Mouse (Mus musculus) CD4-positive, CD25-positive, alpha-beta regulatory T cell, adult 4 months (primary cell): ENCODE data around the gene Cldn14. TPM values are rescaled to one million over a fixed set of nuclear protein-coding genes. Genes with fewer than 3 reads are reported as not detected.
"Not testable (repeated sequence)": the region's sequence is repeated elsewhere in the genome, so short reads cannot be mapped to it uniquely, and the experiment has no call there.

Experiments
- ATAC-seq: one replicate; pipeline ENCODE4 v1.8.0; 2017
- polyA plus RNA-seq, 2 experiments: library from polyadenylated mRNA; unstranded; fragments of 100-300 nt; shearing (Covaris generic); gene quantifications; one replicate each; pipeline ENCODE4 v1.2.1; 2017

Gene Cldn14
- polyA plus RNA-seq, 2 experiments from 2014 or later: not detected

DNA sequence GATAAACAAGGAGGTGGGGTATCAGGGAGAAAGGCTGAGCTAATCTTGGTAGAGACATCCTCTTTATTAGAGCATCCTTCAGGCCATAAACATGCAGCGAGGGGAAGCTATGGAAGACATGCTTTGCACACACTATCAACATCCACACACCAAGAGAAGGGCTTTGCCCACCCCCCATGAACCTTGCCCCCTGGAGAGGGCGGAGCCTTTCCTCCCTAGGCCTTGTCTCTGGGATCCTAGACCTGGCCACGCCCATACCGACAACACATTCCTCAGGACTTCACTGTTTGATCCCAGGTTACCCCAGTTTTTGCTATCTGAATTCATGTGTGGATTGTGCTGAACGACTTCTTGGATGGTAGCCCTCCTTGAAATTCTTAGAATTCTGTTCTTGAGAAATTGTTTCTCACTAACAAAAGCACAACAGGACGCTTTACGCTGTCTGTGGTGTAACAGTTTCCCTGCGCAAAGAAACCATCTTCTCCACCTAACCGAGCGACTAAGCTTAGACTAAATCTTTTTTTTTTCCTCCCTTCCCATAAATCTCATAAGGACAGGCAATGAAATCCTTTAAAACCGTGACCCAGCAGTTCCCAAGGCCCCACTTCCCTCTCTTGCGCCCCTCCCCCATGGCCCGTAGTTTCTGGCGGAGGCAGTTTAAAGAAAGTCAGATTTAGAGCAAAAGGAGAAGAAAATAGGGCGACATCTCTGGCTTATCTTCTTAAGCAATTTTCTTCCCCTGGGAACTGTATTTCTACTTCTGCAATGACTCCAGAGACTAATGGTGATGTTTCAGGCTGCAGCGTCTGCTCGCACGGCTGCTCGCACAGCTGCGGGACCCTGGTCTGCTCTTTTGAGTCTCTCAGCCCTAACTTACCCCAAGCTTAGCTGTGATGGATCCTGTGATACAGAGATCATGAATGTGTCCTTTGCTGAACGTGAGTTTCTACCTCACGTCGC, 1.7 kb downstream of the Cldn14 start:
- ATAC-seq: no peak

DNA sequence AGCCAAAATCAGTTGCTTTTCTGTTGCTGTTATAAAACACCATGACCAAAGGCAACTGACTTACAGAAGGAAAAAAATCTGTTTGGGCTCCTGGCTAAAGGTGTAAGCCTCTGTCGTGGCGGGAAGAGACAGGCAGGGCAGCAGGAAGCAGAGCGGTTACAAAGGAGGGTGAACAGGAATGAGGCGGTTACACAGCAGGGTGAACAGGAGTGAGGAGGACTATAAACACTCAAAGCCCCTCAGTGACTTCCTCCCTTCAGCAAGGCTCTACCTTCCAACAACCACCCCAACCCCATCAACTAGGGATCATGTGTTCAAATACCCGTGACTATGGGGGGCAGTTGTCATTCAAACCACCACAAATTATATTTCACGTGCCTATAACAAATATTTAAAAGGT, 5.2 kb downstream of the Cldn14 start:
- no peak for ATAC-seq

DNA sequence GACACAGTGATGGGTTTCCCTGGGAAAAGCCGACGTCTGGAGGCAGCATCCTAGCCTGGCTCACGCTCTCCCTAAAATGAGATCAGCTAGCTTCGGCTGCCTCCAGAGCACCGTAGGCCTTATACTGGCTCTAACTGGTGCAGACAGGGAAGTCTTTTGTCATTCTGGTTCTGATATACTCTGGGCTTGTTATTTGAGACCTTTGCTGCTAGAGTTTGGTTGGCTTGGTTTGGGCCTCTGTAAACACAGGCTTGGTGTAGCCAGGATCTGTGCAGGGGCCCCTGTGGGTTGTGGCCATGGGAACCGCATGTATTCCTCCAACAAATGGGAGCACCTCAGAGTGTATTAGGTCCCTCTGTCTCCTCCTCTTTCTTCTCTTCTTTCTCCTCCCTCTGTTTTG, 7.3 kb downstream of the Cldn14 start:
- no peak for ATAC-seq

DNA sequence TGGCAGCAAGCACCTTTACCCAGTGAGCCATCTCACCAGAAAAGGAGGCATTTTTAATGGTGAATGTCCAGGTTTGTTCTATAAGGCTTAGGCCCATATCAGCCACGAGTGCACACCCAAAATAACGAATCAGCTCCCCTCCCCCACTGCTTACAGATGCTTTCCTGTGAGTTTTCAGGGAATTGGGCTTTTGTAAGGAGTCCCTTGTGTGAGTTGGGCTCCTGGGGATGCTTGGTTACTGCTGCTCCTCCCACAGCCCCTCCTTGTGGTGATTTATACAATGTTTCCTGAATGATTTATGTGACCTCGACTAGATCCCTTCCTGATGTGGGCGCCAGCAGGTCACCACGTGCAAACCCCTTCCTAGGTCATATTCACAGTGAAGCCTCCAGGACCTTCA, 9.7 kb downstream of the Cldn14 start:
- no peak for ATAC-seq

DNA sequence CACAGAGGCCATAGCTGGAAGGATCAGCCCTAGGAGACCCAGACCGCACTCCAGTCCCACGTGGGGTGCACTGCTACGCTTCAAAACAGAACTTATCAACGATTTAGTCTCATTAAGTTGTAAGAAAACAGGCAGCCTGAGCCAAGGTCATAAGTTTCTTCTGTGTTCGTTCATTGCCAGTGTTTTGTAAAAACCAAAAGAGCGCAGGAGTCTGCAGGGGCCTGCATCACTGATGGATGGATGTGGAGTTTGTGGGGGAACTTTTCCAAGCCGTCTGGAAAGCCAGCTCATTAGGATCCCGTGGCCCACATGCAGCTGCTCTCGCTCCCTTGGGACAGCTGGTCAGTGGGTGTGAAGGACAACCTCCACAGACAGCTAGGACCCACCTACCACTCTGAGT, 25.1 kb downstream of the Cldn14 start:
- ATAC-seq: no peak

DNA sequence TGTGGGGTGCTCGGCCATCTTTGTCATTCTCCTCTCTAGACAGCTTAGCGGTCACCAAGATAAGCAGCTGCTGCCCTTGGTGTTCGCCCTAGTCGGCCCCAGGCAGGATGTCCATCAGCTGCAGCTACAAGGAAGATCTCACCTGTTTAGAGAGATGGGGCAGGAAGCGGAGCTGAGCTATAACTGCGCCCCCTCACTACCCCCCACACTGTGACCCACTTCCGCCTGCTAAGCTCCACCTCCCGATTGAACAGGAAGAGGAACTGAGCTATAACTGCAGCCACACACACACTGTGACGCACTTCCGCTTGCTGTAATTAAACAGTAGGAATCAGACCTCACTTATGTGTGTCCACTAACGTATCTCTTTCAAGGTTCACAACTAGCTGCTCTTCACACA, 26.3 kb downstream of the Cldn14 start:
- ATAC-seq: no peak

DNA sequence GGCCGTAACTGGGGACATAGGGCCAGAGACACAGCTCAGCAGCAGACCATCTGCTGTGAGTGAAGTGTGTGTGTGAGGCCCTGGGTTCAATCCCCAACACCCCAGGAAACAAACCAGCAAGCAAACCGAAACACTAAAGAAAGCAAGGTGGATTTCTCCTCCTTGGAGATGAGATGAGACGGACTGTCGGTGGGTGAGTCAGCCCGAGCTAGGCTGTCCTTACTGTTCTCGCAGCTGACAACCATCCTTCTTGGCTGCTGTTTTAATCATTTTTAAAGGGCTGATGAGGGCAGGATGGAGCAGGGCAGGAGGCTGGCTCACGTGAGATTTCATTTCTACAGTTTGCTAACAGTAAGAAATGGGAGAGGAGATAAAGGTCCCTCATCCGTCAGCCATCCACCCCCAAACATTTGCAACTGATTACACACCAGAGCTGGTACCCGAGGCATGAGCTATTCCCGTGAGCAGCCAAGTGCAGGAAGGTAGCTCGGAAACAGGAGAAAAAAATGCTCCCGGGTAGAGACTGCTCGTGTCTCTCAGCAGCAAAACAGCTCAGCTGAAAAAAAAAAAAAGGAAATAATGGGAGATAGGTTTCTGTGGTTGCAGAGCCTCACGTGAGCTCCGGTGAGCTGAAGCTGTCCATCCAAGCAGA, 27.3 kb downstream of the Cldn14 start:
- ATAC-seq: no peak

DNA sequence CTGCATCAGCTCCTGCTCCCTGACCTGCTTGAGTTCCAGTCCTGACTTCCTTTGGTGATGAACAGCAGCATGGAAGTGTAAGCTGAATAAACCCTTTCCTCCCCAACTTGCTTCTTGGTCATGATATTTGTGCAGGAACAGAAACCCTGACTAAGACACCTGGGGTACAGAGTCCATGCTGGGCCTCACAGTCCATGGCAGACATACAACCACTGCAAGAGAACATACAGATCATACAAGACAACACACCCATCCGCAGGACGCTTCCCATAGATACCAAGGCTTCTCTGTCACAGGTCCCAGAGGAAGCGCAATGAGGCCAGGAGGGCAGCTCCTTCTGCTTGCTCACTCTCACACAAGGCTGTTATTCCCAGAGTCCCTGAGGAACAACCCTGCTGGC, 28.3 kb downstream of the Cldn14 start:
- not testable (repeated sequence) for ATAC-seq

DNA sequence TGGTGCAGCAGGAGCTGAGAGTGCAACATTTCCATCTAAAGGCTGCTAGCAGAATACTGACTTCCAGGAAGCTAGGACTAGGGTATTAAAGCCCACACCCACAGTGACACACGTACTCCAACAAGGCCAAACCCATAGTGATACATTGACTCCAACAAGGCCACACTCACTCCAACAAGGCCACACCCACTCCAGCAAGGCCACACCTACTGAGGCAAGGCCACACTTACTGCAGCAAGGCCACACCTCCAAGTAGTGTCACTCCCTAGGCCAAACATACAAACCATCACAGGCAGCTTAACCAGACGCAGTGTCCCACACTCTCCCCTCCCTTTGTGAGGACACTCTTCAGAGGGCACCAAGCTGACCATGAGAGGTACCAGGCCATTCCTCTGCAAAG, 29.3 kb downstream of the Cldn14 start:
- ATAC-seq: no peak

DNA sequence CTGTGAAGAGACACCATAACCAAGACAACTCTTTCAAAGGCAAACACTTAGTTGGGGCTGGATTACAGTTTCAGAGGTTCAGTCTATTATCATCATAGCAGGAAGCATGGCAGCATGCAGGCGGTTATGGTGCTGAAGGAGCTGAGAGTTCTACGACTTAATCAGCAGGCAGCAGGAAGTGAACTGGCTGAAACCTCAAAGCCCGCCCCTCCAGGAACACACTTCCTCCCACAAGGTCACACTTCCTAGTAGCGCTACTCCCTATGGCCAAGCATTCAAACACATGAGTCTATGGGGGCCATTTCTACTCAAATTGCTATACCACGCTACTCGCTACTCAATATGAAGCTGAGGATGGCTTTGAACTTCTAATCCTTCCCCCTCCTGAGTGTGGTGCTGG, 31.1 kb downstream of the Cldn14 start:
- ATAC-seq: no peak

DNA sequence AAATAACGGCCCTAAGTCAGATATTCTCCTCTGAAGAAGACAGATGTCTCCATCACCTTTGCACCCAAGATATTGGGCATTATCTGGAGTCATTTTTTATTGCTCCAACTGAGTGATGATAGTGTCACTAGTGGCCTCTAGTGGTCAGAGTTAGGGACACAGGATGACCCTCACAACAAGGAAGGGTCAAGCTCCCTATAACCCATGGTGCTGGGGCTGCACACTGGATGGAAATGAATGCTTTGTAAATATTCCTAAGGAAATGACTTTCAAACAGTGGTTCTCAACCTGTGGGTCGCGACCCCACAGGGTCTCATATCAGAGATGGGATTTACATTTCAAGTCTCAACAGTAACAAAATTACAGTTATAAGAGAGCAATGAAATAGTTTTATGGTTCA, 31.7 kb downstream of the Cldn14 start:
- ATAC-seq: no peak

DNA sequence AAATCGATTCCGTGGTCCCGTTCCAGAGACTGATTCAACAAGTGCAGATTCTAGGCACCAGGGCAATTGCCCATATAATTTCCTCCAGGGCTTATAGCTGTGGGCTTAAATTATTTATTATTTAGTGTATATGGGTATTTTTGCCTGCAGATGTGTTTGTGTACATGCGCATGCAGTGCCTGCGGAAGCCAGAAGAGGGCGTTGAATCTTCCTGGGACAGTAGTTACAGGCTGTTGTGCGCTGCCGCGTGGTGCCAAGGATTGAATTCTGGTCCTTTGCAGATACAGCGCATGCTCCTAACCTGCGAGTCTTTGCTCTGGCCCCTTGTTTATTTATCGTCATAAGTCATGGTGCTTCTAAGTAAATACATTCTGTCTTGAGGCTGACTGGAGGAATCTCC, 33.2 kb downstream of the Cldn14 start:
- ATAC-seq: no peak

DNA sequence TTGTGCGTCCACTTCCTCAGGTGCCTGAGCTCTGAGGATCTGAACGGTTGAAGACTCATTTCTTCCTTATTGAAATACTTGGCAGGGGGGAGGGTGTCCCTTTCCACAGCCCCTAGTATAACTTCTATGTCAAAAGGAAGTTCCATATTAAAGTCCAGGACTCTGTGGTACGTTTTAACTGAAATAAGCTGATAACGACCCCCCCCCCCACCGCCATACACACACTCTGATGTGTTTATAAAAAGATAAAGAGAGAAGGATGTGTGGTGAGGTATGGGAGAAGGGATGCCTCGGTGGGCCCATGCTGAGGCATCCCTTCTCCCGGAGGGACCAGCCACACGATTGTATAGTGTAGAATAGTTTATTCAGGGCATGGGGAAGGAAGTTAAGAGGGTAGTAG, 34.4 kb downstream of the Cldn14 start:
- ATAC-seq: no peak

DNA sequence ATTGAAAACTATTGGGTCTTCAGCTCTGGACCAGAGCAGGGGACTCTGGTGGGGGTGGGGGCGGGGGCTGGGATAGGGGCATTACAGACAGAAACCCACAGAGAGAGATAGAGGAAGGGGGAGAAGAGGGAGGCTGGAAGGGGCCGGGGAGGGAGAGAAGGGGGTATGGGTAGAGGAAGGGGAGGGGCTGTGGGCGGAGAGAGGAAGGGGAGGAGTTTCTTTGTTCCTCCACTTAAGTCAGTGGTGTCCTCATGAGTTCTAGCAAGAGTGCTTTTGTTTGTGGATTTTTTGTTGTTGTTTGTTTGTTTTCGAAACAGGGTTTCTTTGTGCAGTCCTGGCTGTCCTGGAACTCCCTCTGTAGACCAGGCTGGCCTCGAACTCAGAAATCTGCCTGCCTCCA, 35.1 kb downstream of the Cldn14 start:
- peak; percentile 64 for ATAC-seq

DNA sequence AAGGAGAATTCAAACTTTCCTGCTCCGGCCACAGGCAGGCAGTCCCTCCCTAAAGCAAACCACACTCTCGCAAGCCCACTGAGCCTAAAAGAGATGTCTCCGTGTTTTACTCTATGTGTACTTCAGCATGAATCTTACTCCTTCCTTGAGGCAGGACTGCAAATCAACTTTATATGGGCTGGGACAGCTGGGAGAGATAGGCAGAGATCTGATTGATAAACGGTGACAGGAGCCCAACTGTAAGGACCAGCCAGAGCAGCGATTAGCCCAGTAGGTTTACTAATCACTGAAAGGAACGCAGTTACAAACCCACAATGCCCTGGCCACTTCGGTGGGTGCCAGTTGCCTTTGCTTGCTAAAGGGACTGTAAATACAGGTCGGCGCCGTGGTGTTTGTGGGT, 35.5 kb downstream of the Cldn14 start:
- ATAC-seq: no peak

DNA sequence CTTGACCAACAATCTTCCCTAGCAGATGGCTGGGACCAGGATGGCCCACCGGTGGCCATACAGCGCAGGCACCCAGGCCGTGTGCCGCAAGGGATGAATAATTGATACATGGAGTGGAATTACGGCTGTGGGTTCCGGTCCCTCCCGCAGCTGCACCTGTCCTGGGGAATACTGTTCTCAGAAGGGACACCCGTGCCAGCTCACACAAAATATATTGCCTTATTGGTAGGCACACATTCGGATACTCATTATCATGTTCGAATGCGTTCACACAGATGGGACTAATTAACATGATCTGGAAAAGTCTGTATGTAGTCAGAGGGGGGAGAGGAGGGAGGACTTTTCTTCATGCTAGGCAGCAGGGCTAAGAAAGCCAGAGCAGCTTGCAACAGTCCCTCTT, 37.6 kb downstream of the Cldn14 start:
- no peak for ATAC-seq

DNA sequence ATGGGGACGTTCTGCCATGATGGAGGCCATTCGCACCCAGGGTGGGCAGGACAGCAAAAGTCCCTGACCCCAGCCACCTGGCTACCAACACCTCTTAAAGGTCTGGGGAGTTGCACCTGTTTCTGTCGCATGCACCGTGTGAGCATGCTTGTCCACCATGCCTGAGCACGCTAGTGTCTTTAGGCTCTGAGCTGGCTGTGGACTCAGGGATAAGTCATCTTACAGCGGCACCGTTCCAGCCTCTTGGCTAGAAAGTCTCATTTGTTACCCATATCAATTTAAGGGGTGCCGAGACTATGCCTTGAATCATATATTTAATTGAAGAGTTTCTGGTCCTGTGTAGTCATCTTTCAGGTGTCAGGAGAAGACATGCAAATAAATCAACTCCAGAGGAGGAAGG, 40.7 kb downstream of the Cldn14 start:
- no peak for ATAC-seq

DNA sequence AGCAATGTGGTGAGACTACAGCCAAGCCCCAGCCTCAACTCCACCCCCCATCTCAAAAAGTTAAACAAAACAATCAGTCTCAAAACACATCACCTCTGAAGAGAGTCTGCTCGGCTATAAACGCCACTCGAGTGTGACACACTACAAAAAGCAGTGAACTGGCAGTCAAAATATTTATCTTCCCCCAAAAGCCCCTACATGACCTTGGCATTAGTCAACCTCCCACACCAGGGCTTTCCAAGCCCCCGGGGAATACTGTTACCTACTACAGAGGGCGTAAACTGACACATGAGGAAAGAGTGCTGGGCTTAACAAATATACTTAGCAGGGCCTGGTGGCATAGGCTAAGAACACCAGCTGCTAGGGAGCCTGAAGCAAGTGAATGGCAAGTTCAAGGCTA, 46.4 kb downstream of the Cldn14 start:
- no peak for ATAC-seq

DNA sequence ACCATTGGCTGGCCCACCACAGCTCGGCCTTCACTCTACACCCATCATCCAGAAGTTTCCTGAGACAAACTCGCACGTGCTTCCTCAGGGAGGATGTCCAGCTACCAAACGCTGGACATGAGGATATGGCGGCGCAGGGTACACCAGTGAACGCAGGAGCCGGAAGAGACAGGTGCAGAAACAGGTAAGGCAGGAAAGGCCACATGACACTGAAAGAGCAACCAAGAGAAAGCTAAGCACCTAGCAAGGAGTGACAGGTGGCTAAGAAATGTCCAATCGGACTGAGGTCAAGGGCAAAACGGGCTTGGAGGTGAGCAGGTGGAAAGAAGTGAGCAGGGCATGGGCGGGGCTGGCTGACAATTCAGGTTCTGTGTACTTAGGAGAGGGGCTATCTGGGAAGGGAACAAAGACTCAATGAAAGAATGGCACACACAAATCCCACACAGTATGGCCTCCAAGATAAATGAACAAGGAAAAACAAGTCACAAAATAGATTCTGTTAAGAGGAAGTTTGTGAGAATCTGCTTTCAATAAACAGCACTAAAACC, 47.5 kb downstream of the Cldn14 start:
- ATAC-seq: no peak

DNA sequence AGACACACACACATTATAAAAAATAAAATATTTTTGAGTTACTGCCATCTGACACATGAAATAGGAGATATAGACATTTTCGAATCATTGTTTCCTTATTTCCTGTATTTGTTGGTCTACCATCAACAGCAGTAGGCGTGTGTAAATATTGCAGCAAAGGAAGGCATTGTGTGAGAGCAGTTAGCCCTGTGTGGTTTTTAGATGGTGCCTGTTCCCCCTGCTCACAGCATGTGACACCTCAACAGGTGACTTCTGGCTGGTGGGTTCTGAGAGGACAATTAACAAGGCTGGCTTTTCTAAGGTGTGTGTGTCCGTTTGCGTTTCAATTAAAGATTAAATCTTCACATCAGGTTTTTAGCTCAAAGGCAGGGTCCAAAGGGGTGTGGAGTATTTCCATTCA, 48.1 kb downstream of the Cldn14 start:
- no peak for ATAC-seq

DNA sequence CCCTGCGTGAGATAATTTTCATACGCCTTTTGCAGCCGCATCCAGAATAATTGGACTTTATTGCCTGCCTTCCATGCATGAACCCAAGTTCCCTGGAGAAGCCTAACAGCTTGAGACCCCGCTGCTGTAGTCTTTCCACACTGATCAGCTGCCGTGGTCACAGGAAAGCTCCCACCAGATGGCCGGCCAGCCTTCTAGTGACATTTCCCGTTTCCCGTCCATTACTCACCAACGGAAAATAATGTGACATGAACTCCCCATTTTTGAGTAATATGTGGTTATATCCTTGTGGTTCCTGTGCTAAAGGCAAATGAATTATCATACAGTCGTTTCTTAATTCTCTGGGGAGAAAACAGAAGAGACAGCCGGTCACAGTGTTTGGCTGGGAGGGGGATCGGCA, 51.2 kb downstream of the Cldn14 start:
- no peak for ATAC-seq

DNA sequence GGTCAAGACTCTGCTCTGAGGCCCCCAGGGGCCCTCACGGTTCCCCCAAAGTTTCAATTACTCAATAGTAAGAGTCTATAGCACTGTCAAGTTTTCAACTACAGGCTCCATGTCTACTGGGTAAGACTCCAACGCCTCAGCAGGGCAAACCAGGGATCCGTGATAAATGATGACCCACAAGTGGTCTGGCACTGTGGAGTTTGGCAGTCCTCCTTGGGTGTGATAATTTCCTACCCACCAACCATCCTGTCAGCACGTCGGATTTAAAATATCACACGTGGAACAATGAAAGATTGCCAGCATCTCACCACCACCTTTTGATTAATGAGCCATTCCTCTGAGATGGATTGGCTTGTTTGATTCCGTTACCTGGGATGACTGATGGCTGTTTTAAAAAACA, 51.7 kb downstream of the Cldn14 start:
- no peak for ATAC-seq

DNA sequence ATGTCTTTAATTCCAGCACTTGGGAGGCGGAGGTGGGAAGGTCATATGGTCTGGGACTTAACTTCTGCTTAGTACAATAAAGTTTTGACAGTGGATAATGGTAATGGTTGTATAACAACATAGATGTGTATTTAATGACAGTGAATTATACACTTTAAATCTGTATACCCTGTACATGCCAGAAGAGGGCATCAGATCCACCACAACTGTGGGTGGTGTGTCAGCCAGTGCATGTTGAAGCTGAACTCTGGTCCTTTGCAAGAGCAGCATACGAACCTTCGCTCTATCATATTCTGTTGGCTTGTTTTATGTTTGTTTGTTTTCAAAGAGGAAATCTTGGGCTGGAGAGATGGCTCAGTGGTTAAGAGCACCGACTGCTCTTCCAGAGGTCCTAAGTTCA, 61.2 kb downstream of the Cldn14 start:
- no peak for ATAC-seq

DNA sequence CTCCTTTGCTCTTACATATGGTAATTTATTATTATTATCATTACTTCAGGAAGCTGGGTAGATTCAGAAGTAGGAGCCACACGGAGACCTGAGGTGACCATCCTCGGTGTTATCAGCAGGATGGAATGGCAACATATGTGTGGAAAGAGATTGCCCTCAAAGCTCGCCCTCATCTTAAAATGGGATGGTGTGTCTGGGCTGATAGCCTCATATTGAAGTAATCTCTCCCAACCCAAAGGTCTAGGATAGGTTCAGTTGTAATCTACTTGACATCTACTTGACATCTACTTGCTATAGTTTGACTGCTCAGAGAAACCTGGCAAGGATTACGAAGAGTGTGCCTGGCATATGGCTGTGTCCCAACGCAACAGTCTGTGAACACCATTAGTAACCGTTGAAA, 64.3 kb downstream of the Cldn14 start:
- no peak for ATAC-seq
